Mouse (Mus musculus) G1E (cell line): ENCODE data around the gene Tbx1.

Experiments
- CTCF ChIP-seq: IDR thresholded peaks from 2 replicates; pipeline ENCODE4 v1.5.1; 2012; ENCODE audit warnings: low read depth, low read length, inconsistent platforms, mixed read lengths
- GATA1 ChIP-seq: IDR thresholded peaks from 2 replicates; pipeline ENCODE4 v1.6.1; 2012; ENCODE audit warnings: borderline replicate concordance, low read length, inconsistent platforms, mixed read lengths
- GATA2 ChIP-seq: IDR thresholded peaks from 2 replicates; pipeline ENCODE4 v1.6.1; 2012; ENCODE audit warnings: low read depth, low read length, inconsistent platforms, borderline replicate concordance
- POLR2AphosphoS5 ChIP-seq: IDR thresholded peaks from 2 replicates; pipeline ENCODE4 v1.6.1; 2012; ENCODE audit warnings: low read depth, low read length, inconsistent platforms; ENCODE audit not compliant: insufficient replicate concordance
- TAL1 ChIP-seq: conservative IDR thresholded peaks from 2 replicates; pipeline ENCODE4 v1.6.1; 2012; ENCODE audit warnings: low read depth, low read length, inconsistent platforms, mixed read lengths

DNA sequence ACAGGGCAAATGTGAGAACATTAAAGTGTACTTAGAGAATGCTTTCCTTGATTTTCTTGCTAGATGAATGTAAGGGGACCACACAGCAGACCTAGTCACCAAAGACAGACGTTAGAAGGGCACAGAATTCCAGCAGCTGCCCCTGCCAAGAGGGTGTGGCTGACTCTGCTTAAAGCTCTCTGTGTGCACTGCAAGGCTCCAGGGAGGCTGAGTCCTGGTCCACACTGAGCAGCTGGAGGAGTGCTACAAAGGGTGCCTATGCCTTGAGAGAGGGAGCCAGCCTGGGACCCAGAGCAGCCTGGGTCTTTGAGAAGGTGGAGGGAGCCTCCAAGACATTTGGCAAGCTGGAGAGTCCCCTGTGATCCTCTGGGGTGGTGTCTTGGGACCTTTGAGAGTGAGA lies 42.9 kb upstream of the Tbx1 start:
- no peak for TF ChIP-seq GATA1
- TF ChIP-seq CTCF: no peak
- no peak for TF ChIP-seq TAL1
- no peak for TF ChIP-seq GATA2
- no peak for TF ChIP-seq POLR2AphosphoS5
